Mouse (Mus musculus) G1E (cell line): ENCODE data around the gene Ankrd17.

Experiments used
- CTCF ChIP-seq: IDR thresholded peaks from 2 replicates; pipeline ENCODE4 v1.5.1; 2012; ENCODE audit warnings: low read depth, low read length, inconsistent platforms, mixed read lengths
- GATA1 ChIP-seq: IDR thresholded peaks from 2 replicates; pipeline ENCODE4 v1.6.1; 2012; ENCODE audit warnings: borderline replicate concordance, low read length, inconsistent platforms, mixed read lengths
- POLR2AphosphoS5 ChIP-seq: IDR thresholded peaks from 2 replicates; pipeline ENCODE4 v1.6.1; 2012; ENCODE audit warnings: low read depth, low read length, inconsistent platforms; ENCODE audit not compliant: insufficient replicate concordance

GRCm38 (mm10) chr5:90194831-90195230 is 171.5 kb downstream of the Ankrd17 start:
- no peak for TF ChIP-seq GATA1
- no peak for TF ChIP-seq CTCF
- TF ChIP-seq POLR2AphosphoS5: no peak
